Mouse (Mus musculus): ENCODE measurements around the gene Nat8f5.

GRCm38 (mm10) chr6:85853481-85853880 lies 32.7 kb upstream of the Nat8f5 start:
- TF ChIP-seq CTCF (IDR thresholded peaks at IDR 0.05; ENCODE audit: insufficient read depth, low read depth, low read length) (no peak), POLR2A (IDR thresholded peaks at IDR 0.05; ENCODE audit: insufficient read depth, low read depth, low read length) (no peak)
